Mouse (Mus musculus) neural tube, postnatal 0 days (tissue): ENCODE results near the gene Hist1h2af. TPM values are rescaled to one million over a fixed set of nuclear protein-coding genes. Genes with fewer than 3 reads are reported as not detected.

Experiments used
- microRNA-seq: library from miRNA; unstranded; fragments of <30 nt; microRNA quantifications from one replicate; pipeline ENCODE4, GENCODE M21; 2016
- polyA plus RNA-seq: library from polyadenylated mRNA; unstranded; fragments of >200 nt; fragmentation: Nextera tagmentation; extraction: Ambion mirVana; gene quantifications from 2 replicates; pipeline ENCODE4 v1.2.1, GENCODE M21; 2015

Gene Hist1h2af
- polyA plus RNA-seq, 1 experiment from 2014 or later, result not detected

Small RNA genes within 50 kb of the gene (microRNA-seq; reads per million reads assigned to microRNA genes)
- gene Gm44297, result not detected
- gene Gm44359, result not detected
- gene Gm44394, result not detected
- not detected for gene n-TStga1

Other genes starting within 250 kb of the Hist1h2af start
- gene Zfp322a, start 164.7 kb upstream of the Hist1h2af start, polyA plus RNA-seq, result 28.9 and 30.1 TPM in 2 replicates
- 7.2 and 8.3 TPM in 2 replicates for gene Abt1, start 110.0 kb upstream of the Hist1h2af start, polyA plus RNA-seq
- 0.11 and 0.19 TPM in 2 replicates for gene Btn1a1, start 68.0 kb upstream of the Hist1h2af start, polyA plus RNA-seq
- gene Btn2a2, start 45.0 kb upstream of the Hist1h2af start, polyA plus RNA-seq, result 0.09 TPM in 1 of 2 replicates, not detected in the other
- 0.92 and 4.6 TPM in 2 replicates for gene Hist1h4h, start 2.9 kb upstream of the Hist1h2af start, polyA plus RNA-seq
- gene Hist1h3g, start 1.5 kb downstream of the Hist1h2af start, polyA plus RNA-seq, result 1.3 TPM in 1 of 2 replicates, not detected in the other
- gene Hist1h2bh, start 9.5 kb downstream of the Hist1h2af start, polyA plus RNA-seq, result 0.09 and 0.36 TPM in 2 replicates
- 0.21 TPM in 1 of 2 replicates, not detected in the other for gene Hist1h3f, start 10.1 kb downstream of the Hist1h2af start, polyA plus RNA-seq
- not detected in 2 replicates for gene Hist1h4f, start 17.7 kb downstream of the Hist1h2af start, polyA plus RNA-seq
- gene Hist1h1d, start 19.4 kb downstream of the Hist1h2af start, polyA plus RNA-seq, result 0.09 and 0.13 TPM in 2 replicates
- gene Hist1h3e, start 28.5 kb downstream of the Hist1h2af start, polyA plus RNA-seq, result 1.5 and 2.0 TPM in 2 replicates
- 7.7 and 9.3 TPM in 2 replicates for gene Hist1h2ae, start 37.3 kb downstream of the Hist1h2af start, polyA plus RNA-seq
- gene Hist1h2bg, start 37.5 kb downstream of the Hist1h2af start, polyA plus RNA-seq, result 1.5 and 3.0 TPM in 2 replicates
- 0.65 TPM in 1 of 2 replicates, not detected in the other for gene Hist1h2bf, start 40.3 kb downstream of the Hist1h2af start, polyA plus RNA-seq
- gene Hist1h2ad, start 40.5 kb downstream of the Hist1h2af start, polyA plus RNA-seq, result not detected in 2 replicates
- gene Hist1h3d, start 41.9 kb downstream of the Hist1h2af start, polyA plus RNA-seq, result 0.58 and 0.66 TPM in 2 replicates
- 25.2 and 28.2 TPM in 2 replicates for gene Hist1h4d, start 47.7 kb downstream of the Hist1h2af start, polyA plus RNA-seq
- gene Hist1h2be, start 87.2 kb downstream of the Hist1h2af start, polyA plus RNA-seq, result 0.80 and 0.89 TPM in 2 replicates
- gene Hist1h1e, start 88.7 kb downstream of the Hist1h2af start, polyA plus RNA-seq, result 7.7 and 9.3 TPM in 2 replicates
- 0.19 and 0.41 TPM in 2 replicates for gene Hist1h2ac, start 150.0 kb downstream of the Hist1h2af start, polyA plus RNA-seq
- 37.8 and 45.4 TPM in 2 replicates for gene Hist1h2bc, start 150.3 kb downstream of the Hist1h2af start, polyA plus RNA-seq
- gene Hist1h1t, start 161.9 kb downstream of the Hist1h2af start, polyA plus RNA-seq, result not detected in 2 replicates
- gene Hist1h4c, start 164.5 kb downstream of the Hist1h2af start, polyA plus RNA-seq, result 2.4 and 3.7 TPM in 2 replicates
- 6.6 and 7.2 TPM in 2 replicates for gene Hfe, start 176.9 kb downstream of the Hist1h2af start, polyA plus RNA-seq
- gene Hist1h1c, start 204.9 kb downstream of the Hist1h2af start, polyA plus RNA-seq, result 16.4 and 22.5 TPM in 2 replicates
- gene Hist1h3c, start 211.7 kb downstream of the Hist1h2af start, polyA plus RNA-seq, result not detected in 2 replicates
- gene Hist1h2bb, start 212.8 kb downstream of the Hist1h2af start, polyA plus RNA-seq, result 0.62 TPM in 1 of 2 replicates, not detected in the other
- 2.7 and 4.7 TPM in 2 replicates for gene Hist1h2ab, start 217.2 kb downstream of the Hist1h2af start, polyA plus RNA-seq
- 0.58 TPM in 1 of 2 replicates, not detected in the other for gene Hist1h3b, start 218.4 kb downstream of the Hist1h2af start, polyA plus RNA-seq
- gene Hist1h4b, start 223.1 kb downstream of the Hist1h2af start, polyA plus RNA-seq, result 1.2 TPM in 1 of 2 replicates, not detected in the other
- 0.54 TPM in 1 of 2 replicates, not detected in the other for gene Hist1h4a, start 227.3 kb downstream of the Hist1h2af start, polyA plus RNA-seq
- gene Hist1h3a, start 228.5 kb downstream of the Hist1h2af start, polyA plus RNA-seq, result 0.66 and 0.94 TPM in 2 replicates
- 0.50 and 0.66 TPM in 2 replicates for gene Hist1h1a, start 229.8 kb downstream of the Hist1h2af start, polyA plus RNA-seq
- not detected in 2 replicates for gene Trim38, start 236.0 kb downstream of the Hist1h2af start, polyA plus RNA-seq